Mouse (Mus musculus): Measurements from ENCODE around the gene Anxa6. TPM values are rescaled to one million over a fixed set of nuclear protein-coding genes. Genes with fewer than 3 reads are reported as not detected.
A peak's percentile ranks its signal among the peaks of the same experiment; 100 is the strongest.
"Not testable (repeated sequence)": the region's sequence is repeated elsewhere in the genome, so short reads cannot be mapped to it uniquely, and the experiment has no call there.

Gene Anxa6
- polyA plus RNA-seq, 1 experiment = 18.9 TPM

DNA sequence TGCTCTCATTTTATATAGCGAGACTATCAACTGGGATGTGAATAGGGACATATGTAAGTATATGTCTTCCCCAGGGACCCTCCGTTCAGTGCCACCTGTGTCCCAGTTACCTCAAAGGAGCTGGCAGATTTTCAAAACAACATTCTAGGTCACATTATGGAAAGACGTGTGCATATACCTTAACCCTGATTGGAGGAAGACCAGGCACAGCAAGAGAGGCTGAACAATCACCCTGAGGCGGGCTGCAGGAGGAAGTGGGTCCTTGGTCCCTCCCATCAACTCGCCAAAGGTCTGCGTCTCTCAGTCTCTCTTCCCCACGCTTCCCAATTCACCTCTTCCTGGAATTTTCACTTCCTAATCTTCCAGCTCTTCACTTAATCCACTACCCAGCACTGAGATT, 76.3 kb downstream of the Anxa6 start:
- TF ChIP-seq FLI1 (IDR thresholded peaks at IDR 0.05; ENCODE audit: low read length) = no peak
- TF ChIP-seq GATA1 (IDR thresholded peaks at IDR 0.05; ENCODE audit: borderline replicate concordance, low read length) = no peak
- peak overlapping the region; percentile 83 for H3K4me3 ChIP-seq (replicated peaks)
- peaks cover 92% of the 10 kb centered on the region for H3K4me1 ChIP-seq

DNA sequence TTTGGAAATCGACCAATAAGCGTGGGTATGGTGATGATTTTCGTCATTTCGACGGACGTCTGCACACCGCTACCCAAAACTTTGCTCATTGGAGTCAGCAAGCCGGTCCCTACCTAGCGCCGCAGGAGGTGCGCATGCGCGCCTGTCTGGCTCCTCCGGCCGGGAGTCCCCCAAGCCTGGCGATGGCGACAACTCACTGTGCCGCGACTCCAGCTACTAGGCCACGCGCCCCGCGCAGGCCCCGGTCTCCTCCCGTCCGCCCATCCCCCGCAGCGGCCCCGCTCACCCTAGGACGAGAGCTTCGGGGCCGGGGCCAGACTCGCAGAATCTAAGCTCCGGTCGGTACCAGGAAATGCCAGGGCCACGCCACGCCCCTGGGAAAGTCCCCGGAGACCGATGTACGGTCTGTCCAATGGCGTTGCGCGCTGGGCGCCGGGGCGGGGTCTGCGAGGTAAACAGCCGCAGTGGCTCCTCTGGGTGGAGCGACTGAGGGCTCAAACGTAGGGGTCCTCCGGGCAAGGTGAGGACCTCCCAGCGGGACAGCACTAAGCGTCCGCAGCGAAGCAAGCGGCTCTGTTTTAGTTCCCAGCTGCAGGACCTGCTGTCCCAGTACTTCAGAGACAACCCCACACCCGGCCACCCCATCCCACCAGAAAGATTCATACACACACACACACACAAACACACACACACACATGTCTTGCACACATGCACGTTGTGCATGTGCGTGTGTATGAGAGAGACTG, 77.3 kb downstream of the Anxa6 start:
- Histone ChIP-seq H3K27me3 (replicated peaks) (no peaks in the 10 kb centered on the region), H3K36me3 (replicated peaks; ENCODE audit: low read length) (peaks cover 57% of the 10 kb centered on the region), H3K4me1 (peaks cover 92% of the 10 kb centered on the region), H3K4me3 (replicated peaks) (peak overlapping the region; percentile 94), H3K9me3 (no peaks in the 10 kb centered on the region)
- TF ChIP-seq GATA1 (IDR thresholded peaks at IDR 0.05; ENCODE audit: borderline replicate concordance, low read length) (no peak), FLI1 (IDR thresholded peaks at IDR 0.05; ENCODE audit: low read length) (no peak)

More for the DNA sequence above, 76.3 kb downstream of the Anxa6 start:
- H3K27me3 ChIP-seq (replicated peaks) = no peaks in the 10 kb centered on the region
- no peaks in the 10 kb centered on the region for H3K9me3 ChIP-seq
- peaks cover 47% of the 10 kb centered on the region for H3K36me3 ChIP-seq (replicated peaks; ENCODE audit: low read length)

DNA sequence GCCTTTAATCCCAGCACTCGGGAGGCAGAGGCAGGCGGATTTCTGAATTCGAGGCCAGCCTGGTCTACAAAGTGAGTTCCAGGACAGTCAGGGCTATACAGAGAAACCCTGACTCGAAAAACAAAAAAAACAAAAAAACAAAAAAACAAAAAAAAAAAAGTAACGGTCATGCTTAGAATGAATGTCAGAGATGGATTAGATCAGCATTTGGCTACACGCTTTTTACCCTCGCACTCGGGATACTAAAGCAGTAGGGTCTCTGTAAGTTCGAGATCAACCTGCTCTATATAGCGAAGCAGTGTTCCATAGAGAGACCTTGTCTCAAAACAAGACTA, 77.9 kb downstream of the Anxa6 start:
- Histone ChIP-seq H3K4me1 (peaks cover 92% of the 10 kb centered on the region), H3K36me3 (replicated peaks; ENCODE audit: low read length) (peaks cover 60% of the 10 kb centered on the region), H3K4me3 (replicated peaks) (peak overlapping the region; percentile 94)
- not testable (repeated sequence) for H3K27me3 ChIP-seq (replicated peaks); H3K9me3 ChIP-seq

DNA sequence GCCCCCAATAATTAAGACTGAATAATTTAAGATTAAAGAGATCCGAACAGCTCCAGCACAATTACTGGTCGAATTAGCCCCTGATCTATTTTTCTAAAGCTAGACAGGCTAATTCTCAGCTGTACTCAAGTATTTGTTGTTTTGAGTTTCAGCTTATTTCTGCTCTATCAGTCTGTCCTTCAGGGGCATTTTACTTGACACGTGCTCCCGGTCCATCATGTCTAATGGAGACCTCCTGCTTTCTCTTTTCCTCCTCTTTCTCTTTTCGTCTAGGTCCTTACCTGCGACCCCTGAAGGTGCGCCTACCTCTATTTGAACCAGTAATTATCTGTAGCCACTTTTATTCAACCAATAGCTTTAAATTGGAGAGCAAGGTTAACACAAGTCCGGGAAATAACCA, 78.5 kb downstream of the Anxa6 start:
- Histone ChIP-seq H3K4me1 (peaks cover 92% of the 10 kb centered on the region), H3K4me3 (replicated peaks) (peak overlapping the region; percentile 84), H3K27me3 (replicated peaks) (no peaks in the 10 kb centered on the region), H3K9me3 (no peaks in the 10 kb centered on the region), H3K36me3 (replicated peaks; ENCODE audit: low read length) (peaks cover 54% of the 10 kb centered on the region)
- TF ChIP-seq FLI1 (IDR thresholded peaks at IDR 0.05; ENCODE audit: low read length) (no peak), GATA1 (IDR thresholded peaks at IDR 0.05; ENCODE audit: borderline replicate concordance, low read length) (no peak)

DNA sequence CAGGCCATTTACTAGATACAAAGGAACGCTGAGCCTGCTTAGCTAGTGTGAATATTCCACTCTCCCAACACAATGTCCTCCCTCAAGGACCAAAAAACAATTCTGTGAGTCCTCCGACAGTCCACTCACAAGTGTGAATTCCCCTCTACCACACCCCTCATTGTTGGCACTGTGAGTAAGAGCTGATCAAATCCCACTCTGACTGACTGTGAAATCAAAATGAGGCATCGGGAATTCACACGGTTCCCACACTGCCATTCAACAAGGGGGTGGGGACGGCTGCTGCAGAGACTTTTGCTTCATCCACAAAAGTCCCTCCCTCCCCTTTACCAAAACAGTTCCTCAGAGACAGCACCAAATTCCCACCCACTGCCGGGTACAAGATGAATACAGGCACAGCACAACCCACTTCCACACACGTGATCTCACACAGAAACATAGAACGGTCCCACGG, 79.2 kb downstream of the Anxa6 start:
- Histone ChIP-seq H3K36me3 (replicated peaks; ENCODE audit: low read length) (peaks cover 53% of the 10 kb centered on the region), H3K4me3 (replicated peaks) (peak overlapping the region; percentile 69), H3K27me3 (replicated peaks) (no peaks in the 10 kb centered on the region), H3K9me3 (no peaks in the 10 kb centered on the region), H3K4me1 (peaks cover 92% of the 10 kb centered on the region)
- TF ChIP-seq GATA1 (IDR thresholded peaks at IDR 0.05; ENCODE audit: borderline replicate concordance, low read length) (no peak), FLI1 (IDR thresholded peaks at IDR 0.05; ENCODE audit: low read length) (no peak)

DNA sequence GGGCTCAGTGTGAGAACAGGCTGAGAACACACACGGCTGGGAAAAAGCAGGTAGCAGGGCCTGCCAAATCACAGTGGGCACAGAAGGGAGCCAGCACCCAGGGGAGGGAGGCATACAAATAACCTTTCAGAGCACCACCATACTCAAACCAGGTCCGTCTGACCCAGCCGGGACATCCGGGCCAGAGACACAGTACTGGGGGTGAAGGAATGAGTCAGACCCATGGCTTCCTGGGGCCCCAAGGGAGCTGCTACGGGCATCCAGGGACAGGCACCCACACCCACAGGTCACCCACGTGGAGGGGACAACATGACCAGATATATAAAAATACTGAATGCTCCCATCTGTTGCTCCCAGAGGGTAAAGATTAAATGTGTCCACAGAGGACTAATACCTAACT, 80.6 kb downstream of the Anxa6 start:
- Histone ChIP-seq H3K4me1 (peaks cover 86% of the 10 kb centered on the region), H3K36me3 (replicated peaks; ENCODE audit: low read length) (peaks cover 54% of the 10 kb centered on the region), H3K9me3 (no peaks in the 10 kb centered on the region), H3K27me3 (replicated peaks) (no peaks in the 10 kb centered on the region), H3K4me3 (replicated peaks) (peak overlapping the region; percentile 86)
- TF ChIP-seq GATA1 (IDR thresholded peaks at IDR 0.05; ENCODE audit: borderline replicate concordance, low read length) = no peak
- no peak for TF ChIP-seq FLI1 (IDR thresholded peaks at IDR 0.05; ENCODE audit: low read length)

DNA sequence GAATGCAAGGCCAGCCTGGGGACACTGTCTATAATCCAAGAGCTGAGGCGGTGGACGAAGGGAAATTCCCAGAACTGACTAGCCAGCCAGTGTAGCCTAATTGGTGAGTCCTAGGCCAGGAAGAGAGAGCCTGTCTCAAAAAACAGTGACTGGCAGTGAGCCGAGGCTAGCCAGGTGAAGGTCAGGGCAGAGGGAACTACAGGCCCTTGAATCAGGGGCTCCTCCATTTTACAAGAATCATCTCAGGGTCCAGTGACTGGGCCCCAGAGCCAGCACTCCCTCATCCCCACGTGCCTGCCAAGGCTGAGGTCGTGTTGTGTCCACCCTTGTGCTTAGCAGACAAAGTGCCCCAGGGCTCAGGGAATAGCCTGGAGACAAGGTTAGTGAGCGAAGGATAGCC, 82.6 kb downstream of the Anxa6 start:
- Histone ChIP-seq H3K27me3 (replicated peaks) (no peaks in the 10 kb centered on the region), H3K36me3 (replicated peaks; ENCODE audit: low read length) (peaks cover 66% of the 10 kb centered on the region), H3K4me3 (replicated peaks) (peak overlapping the region; percentile 48), H3K9me3 (no peaks in the 10 kb centered on the region), H3K4me1 (peaks cover 81% of the 10 kb centered on the region)
- TF ChIP-seq FLI1 (IDR thresholded peaks at IDR 0.05; ENCODE audit: low read length) (no peak), GATA1 (IDR thresholded peaks at IDR 0.05; ENCODE audit: borderline replicate concordance, low read length) (no peak)

DNA sequence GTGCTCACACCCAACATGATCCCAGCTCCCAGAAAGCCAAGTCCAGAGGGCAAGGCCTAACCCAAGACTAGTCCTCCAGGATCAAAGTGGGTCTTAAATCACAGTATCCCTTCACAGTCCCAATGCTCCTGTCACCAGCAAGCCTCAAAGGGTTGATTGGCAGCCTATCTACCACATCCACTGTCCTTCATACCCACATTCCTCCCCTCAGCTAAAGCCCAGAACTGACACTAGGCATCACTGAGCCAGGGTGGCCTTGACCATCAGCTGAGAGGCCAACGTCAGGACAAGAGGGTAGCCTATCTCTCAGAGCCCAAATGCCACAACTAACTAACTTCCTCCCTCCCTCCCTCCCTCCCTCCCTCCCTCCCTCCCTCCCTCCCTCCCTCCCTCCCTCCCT, 83.5 kb downstream of the Anxa6 start:
- no peaks in the 10 kb centered on the region for H3K27me3 ChIP-seq (replicated peaks)
- H3K4me3 ChIP-seq (replicated peaks) = peak overlapping the region; percentile 70
- TF ChIP-seq FLI1 (IDR thresholded peaks at IDR 0.05; ENCODE audit: low read length) (no peak), GATA1 (IDR thresholded peaks at IDR 0.05; ENCODE audit: borderline replicate concordance, low read length) (no peak)
- H3K4me1 ChIP-seq = peaks cover 80% of the 10 kb centered on the region
- no peaks in the 10 kb centered on the region for H3K9me3 ChIP-seq
- H3K36me3 ChIP-seq (replicated peaks; ENCODE audit: low read length) = peaks cover 72% of the 10 kb centered on the region

DNA sequence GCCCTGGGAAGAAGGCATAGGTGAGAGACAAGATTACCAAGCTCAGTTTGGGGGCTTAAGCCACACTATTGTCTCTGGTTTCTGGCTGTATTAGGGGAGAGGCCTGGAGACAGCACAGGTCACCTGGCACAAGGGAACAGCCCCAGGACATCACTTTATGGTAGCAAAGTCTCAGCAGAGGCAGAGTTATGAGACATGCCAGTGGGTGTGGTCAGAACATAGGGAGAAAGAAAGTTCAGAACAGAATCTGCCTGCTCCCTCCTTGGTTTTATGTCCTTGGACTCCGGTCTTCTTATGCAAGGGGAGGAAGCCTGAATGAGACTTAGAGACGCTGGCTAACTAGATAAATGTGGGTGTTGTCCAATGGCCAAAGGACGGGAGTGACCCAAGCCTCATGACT, 88.5 kb downstream of the Anxa6 start:
- Histone ChIP-seq H3K9me3 (no peaks in the 10 kb centered on the region), H3K4me1 (peaks cover 74% of the 10 kb centered on the region), H3K36me3 (replicated peaks; ENCODE audit: low read length) (peaks cover 90% of the 10 kb centered on the region), H3K27me3 (replicated peaks) (no peaks in the 10 kb centered on the region), H3K4me3 (replicated peaks) (no peak overlapping the region)
- TF ChIP-seq FLI1 (IDR thresholded peaks at IDR 0.05; ENCODE audit: low read length) (no peak), GATA1 (IDR thresholded peaks at IDR 0.05; ENCODE audit: borderline replicate concordance, low read length) (no peak)

DNA sequence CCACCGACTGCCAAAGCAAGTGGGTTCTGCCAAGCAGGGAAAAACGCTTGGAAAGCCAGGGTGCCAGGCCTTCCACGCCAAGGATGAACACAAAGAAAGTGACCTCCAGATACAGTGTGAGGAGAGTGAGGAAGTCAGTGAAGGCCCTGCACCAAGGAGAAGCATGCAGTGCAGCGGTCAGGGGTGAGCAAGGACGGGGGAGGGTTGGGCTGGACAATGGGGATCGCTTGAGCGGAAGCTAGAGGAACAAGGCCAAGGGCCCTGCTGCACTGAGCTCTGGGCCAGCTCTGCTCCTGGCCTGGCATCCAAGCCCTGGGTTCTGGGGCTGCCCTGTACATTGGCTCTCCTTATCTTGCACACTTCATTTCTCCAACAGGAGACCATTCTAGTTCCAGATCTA, 93.2 kb downstream of the Anxa6 start:
- TF ChIP-seq FLI1 (IDR thresholded peaks at IDR 0.05; ENCODE audit: low read length) (no peak), GATA1 (IDR thresholded peaks at IDR 0.05; ENCODE audit: borderline replicate concordance, low read length) (no peak)
- Histone ChIP-seq H3K9me3 (no peaks in the 10 kb centered on the region), H3K4me1 (peaks cover 88% of the 10 kb centered on the region), H3K27me3 (replicated peaks) (no peaks in the 10 kb centered on the region), H3K4me3 (replicated peaks) (no peak overlapping the region), H3K36me3 (replicated peaks; ENCODE audit: low read length) (peaks cover 96% of the 10 kb centered on the region)

Measured in megakaryocyte, embryonic 14.5 days (primary cell).